Mouse (Mus musculus) Patski (cell line): ENCODE results near the gene Nbeal2. TPM values are rescaled to one million over a fixed set of nuclear protein-coding genes. Genes with fewer than 3 reads are reported as not detected.

Experiments used
- ATAC-seq: fragments of 100-300 bp; one replicate; pipeline ENCODE4 v1.8.0; 2021
- CTCF ChIA-PET: fragments of 350-600 bp; sonication (Branson Sonifier 250); formaldehyde crosslinking; loops from one replicate; lab custom pipeline; 2022; ENCODE audit warnings: inconsistent platforms; lab: Charles Lee
- POLR2A ChIA-PET: fragments of 350-600 bp; sonication (Branson Sonifier 250); formaldehyde crosslinking; loops from one replicate; lab custom pipeline; 2022; ENCODE audit warnings: antibody characterized with exemption, inconsistent platforms; lab: Charles Lee
- DNase-seq: peaks from one replicate; pipeline ENCODE4 v3.0.0-alpha.2; 2011; ENCODE audit warnings: low read depth, low spot score
- H3K27me3 ChIP-seq: fragments of 371-371 bp; one replicate; pipeline ENCODE4 v1.5.1; 2021
- CTCF ChIP-seq: fragments of 100-300 bp; IDR thresholded peaks from one replicate; pipeline ENCODE4 v1.5.1; 2021
- in situ Hi-C: fragments of 300-500 bp; cut with MboI; formaldehyde crosslinking; loops from 3 replicates; pipeline ENCODE4 v1.11.1; 2018; ENCODE audit warnings: low pct_unique_long_range_greater_than_20kb, mixed read lengths
- polyA plus RNA-seq: library from polyadenylated mRNA; unstranded; gene quantifications from one replicate; pipeline ENCODE4 v1.2.3, GENCODE M21; 2021

Gene Nbeal2
- polyA plus RNA-seq, 1 experiment from 2014 or later: 20.0 TPM

DNA sequence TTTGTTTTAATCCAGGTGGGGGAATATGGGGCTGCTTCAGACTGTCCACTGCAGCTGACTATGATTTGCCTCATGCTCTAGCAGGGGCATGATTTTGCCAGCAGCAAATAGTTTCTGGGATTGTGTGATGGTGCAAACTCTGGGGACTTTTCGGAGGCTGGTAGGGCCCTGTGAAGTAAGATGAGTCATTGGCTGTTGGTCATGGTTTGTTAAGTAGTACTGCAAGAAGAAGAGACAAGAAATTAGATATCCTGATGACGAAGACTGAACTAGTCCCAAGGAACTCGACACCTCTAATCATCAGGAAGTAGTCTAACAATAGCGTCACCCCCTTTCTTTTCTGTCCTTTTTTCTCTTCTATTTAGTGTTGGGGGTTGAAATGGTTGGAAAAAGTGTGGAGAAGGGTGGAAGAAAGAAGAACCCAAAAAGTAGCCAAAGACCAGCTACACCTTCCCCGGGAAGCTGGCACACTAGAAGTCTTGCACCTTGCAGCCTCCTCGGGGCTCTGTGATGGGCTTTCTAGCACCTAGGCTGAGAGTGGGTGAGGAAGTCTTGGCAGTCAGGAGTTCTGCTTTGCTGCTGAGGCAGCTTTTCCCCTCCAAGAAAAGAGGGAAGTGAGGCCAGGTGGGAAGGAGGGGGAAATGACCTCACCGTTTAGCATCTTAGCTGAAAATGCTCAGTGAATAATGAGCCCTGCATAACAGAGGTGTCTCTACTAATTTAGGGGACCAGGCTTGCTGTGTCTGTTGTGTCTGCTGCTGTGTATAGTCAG is 27.0 kb upstream of the Nbeal2 start:
- in situ Hi-C loops: no loop called here
- no peak for TF ChIP-seq CTCF
- POLR2A ChIA-PET: interaction anchor here (1.0 kb wide), 1 partner anchor 24 kb away, joined by 3 read pairs; no protein-coding TSS in a partner anchor
- no peaks in the 10 kb centered on the region for H3K27me3 ChIP-seq
- DNase-seq (no peak), ATAC-seq (peak; percentile 19)
- CTCF ChIA-PET: no interaction called here

DNA sequence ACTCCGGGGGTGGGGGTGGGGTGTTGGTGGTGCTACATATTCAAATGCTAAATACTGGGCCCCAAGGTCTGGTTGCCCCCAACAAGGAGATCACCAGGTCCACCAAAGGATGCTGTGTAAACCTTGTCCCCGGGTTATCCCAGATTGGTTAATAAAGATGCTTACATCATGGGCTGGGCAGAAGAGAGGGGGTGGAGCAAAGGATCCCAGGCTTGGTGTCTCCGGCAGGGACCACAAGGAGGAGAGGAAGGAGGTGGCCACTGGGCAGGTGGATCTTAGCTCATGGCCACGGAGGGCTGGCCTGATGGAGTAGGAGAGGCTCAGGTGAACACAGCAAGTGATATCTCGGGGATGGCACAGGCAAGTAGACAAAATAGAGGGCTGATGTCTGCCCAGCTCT is 24.9 kb upstream of the Nbeal2 start:
- DNase-seq (no peak), ATAC-seq (no peak)
- in situ Hi-C loops: no loop called here
- H3K27me3 ChIP-seq: no peaks in the 10 kb centered on the region
- ChIA-PET POLR2A (no interaction called here), CTCF (interaction anchor here (0.9 to 1.5 kb wide), 3 partner anchors 8 to 31 kb away, joined by 3 to 5 read pairs (median 3); no protein-coding TSS in a partner anchor)
- no peak for TF ChIP-seq CTCF

DNA sequence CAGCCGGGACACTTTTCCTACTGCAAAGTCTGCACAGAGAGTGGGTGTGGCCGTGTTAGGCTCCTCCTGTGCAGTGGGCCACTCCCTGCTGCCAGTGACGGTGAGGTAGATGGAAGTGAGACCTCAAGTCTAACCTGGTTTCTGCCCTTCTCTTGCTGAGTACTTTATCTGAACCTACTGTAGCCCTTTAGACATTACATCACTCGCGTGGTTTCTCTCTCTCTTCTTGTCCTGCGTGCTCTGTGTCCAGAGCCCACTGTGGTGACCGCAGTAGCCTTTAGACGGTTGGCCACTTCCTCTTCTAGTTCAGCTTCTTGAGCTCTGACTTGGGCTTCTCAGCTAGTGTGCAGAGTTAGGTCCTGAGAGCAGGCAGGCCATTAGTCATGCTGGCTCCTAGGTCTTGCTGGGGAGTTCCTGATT is 22.5 kb upstream of the Nbeal2 start:
- H3K27me3 ChIP-seq: no peaks in the 10 kb centered on the region
- no peak for ATAC-seq
- in situ Hi-C loops: no loop called here
- ChIA-PET POLR2A (no interaction called here), CTCF (no interaction called here)
- TF ChIP-seq CTCF: no peak
- DNase-seq: no peak

DNA sequence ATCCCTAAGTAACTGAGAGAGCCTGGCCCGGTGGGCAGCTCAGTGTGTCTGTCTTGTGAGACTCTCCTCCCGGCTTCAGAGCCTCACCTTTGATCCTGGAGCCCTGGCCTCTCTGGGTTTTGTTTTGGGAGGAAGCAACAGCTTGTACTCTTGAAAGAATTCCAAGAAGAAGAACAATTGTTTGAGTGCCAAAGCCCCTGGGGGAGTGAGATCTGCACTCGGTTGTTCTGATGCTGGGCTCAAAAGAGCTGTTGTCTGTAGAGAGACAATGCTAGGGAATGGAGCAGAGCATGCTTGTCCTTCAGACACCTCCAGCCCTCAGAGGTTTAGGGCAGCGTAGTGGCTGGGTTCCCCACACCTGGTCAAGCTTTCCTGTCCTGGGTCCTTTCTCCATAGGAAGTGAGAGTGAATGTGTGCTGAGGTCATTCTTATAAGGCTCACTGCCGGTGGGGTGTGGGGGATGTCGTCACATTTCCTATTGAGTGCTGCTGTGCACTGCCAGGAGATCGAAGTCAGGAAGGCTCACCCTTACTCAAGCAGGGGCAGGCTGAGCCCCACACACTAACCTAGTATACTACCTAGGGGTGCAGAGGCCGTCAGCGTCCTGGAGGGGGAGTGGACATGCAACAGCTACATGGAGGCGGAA is 19.3 kb upstream of the Nbeal2 start:
- CTCF ChIA-PET: interaction anchor here (2.9 kb wide), 1 partner anchor 12 kb away, joined by 19 read pairs; no protein-coding TSS in a partner anchor
- in situ Hi-C loops: no loop called here

DNA sequence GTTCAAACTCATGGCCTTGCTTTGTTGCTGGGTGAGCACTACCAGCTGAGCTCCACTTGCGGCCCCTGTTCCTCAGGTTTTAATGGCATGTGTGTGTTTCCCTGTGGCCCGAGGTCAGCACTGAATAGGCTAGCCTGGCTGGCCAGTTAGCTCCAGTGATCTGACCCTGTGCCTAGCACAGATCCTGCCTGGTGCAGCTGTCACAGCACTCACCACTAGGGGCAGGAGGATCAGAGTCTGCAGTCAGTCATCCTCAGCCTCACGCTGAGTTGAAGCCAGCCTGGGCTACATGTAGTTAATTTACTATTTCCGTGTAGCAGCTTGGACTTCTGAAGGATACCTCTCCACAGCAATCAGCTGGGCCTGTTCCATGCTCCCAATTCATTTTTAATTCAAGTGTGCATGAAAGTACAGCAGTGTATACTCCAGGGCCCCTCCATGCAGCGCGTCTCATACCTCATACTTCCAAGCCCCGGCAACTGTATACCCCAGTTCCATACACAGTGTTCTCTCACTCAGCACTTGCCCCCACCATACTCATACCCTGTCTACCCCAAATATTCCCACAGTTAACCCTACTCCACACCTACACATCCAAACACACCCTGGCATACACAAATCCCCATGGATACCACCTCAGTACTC is 18.6 kb upstream of the Nbeal2 start:
- CTCF ChIA-PET: interaction anchor here (2.9 kb wide), 1 partner anchor 13 kb away, joined by 19 read pairs; no protein-coding TSS in a partner anchor
- POLR2A ChIA-PET: interaction anchor here (0.5 to 1.0 kb wide), 2 partner anchors 12 to 121 kb away, joined by 3 read pairs; no protein-coding TSS in a partner anchor
- no peaks in the 10 kb centered on the region for H3K27me3 ChIP-seq
- ATAC-seq: peak; percentile 74
- no peak for DNase-seq
- no peak for TF ChIP-seq CTCF
- in situ Hi-C loops: no loop called here

More for the DNA sequence above, 19.3 kb upstream of the Nbeal2 start:
- DNase-seq (no peak), ATAC-seq (no peak)
- no peaks in the 10 kb centered on the region for H3K27me3 ChIP-seq
- POLR2A ChIA-PET: interaction anchor here (0.5 kb wide), 1 partner anchor 122 kb away, joined by 3 read pairs; no protein-coding TSS in a partner anchor
- TF ChIP-seq CTCF: no peak

DNA sequence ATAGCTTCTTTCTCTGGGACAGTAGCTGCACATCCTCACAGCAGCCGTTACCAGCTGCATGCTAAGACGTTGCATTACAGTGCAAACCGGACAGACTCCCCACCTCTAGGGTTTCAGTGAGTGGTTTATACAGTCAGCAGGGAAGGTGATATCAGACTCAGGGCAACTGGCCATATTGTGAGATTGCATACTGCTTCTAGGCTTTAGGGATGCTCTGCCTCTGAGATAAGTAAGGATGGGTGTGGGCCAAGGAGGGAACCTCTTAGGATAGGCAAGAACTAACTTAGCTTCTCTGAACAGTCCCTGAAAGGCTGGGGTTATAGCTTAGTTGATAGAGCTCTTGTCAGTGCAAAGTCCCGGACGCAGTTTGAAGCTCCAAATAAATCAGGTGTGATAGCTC is 15.8 kb upstream of the Nbeal2 start:
- POLR2A ChIA-PET: no interaction called here
- in situ Hi-C loops: no loop called here

DNA sequence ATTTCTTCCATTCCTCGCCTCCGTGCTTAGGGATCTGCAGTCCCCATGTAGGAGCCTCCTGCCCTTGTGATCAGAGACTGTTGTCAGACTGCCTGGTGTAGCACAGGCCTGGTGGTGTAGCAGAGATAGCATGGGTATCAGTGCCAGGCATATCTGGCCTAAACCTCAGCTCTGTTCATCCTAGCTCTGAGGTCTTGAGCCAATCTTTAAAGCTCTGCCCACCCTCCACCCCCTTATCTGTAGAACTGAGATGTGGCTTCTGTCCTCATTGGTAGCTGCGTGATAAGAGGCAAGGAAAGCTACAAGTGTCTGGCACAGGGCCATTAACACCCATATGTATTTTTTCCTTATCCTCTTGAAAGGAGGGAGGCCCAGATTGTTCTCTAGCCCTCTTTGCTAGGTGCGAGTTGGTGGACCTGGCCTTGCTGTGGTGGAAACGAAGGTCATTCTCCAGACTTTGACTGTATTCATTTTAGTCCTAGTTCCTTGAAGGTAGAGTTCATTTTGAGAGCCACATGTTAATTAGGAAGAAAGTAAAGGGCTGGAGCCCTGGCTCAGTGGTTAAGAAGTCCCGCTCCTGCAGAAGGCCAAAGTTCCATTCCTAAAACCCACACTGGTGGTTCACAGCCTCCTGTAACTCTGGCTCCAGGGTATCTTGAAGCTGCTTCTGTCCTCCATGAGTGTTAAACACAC is 14.8 kb upstream of the Nbeal2 start:
- ChIA-PET POLR2A (no interaction called here), CTCF (interaction anchor here (1.2 kb wide), 1 partner anchor 11 kb away, joined by 3 read pairs; no protein-coding TSS in a partner anchor)
- in situ Hi-C loops: no loop called here
- no peaks in the 10 kb centered on the region for H3K27me3 ChIP-seq
- ATAC-seq (no peak), DNase-seq (no peak)
- TF ChIP-seq CTCF: no peak

More for the DNA sequence above, 15.8 kb upstream of the Nbeal2 start:
- ATAC-seq (no peak), DNase-seq (no peak)
- CTCF ChIA-PET: interaction anchor here (1.2 kb wide), 2 partner anchors 9 to 12 kb away, joined by 3 to 5 read pairs; no protein-coding TSS in a partner anchor
- TF ChIP-seq CTCF: no peak
- H3K27me3 ChIP-seq: no peaks in the 10 kb centered on the region

DNA sequence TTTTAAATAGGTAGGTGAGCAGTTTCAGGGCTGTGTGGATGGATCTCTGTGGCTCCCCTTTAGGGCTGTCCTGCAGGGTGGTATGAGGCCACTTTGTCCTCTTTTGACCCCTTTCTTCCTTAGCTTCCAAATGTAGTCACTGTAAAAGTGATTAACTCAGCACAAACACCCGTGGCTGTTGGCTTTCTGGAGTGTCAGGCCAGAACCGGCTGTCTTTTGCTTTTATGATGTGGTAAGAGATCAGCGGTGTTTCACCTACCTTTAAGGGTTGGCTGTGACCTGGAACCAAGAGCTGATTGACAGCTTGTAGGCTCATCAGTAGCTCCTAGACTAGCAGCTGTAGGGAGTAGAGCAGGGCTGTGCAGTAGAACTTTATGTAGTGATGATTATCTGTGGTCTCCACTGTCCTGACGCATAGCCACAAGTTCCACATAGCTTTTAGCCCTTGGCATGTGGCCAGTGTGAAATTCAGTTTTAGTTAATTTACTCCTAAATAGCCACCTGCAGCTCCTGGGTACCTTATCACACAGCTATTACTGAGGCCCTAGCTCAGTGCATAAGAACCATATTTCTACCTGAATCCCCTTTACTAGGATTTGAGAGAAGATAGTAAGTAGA is 13.4 kb upstream of the Nbeal2 start:
- ATAC-seq: no peak
- ChIA-PET POLR2A (no interaction called here), CTCF (interaction anchor here (1.6 kb wide), 1 partner anchor 9 kb away, joined by 4 read pairs; no protein-coding TSS in a partner anchor)
- in situ Hi-C loops: no loop called here
- TF ChIP-seq CTCF: no peak
- no peaks in the 10 kb centered on the region for H3K27me3 ChIP-seq
- no peak for DNase-seq

DNA sequence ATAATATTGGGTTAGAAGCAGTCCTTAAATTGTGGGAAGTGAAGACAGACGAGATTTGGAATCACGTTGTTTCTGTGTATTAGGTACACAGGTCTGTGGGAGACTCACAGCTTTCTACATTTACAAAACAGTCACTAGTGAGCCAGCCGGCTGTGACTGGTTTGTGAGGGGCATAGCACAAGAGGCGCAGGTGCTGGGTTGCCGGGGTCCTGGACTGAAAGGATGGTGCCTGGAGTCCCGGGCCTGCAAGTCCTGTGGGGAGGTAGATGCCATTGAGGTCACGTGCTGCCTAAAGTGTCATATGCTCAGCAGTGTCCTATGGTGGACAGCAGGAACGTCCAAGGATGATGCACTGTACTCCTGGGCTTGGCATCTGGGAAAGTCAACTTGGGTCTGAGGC is 12.4 kb upstream of the Nbeal2 start:
- DNase-seq (no peak), ATAC-seq (no peak)
- no peaks in the 10 kb centered on the region for H3K27me3 ChIP-seq
- TF ChIP-seq CTCF: no peak
- in situ Hi-C loops: no loop called here
- ChIA-PET POLR2A (no interaction called here), CTCF (interaction anchor here (1.6 kb wide), 1 partner anchor 8 kb away, joined by 4 read pairs; no protein-coding TSS in a partner anchor)

DNA sequence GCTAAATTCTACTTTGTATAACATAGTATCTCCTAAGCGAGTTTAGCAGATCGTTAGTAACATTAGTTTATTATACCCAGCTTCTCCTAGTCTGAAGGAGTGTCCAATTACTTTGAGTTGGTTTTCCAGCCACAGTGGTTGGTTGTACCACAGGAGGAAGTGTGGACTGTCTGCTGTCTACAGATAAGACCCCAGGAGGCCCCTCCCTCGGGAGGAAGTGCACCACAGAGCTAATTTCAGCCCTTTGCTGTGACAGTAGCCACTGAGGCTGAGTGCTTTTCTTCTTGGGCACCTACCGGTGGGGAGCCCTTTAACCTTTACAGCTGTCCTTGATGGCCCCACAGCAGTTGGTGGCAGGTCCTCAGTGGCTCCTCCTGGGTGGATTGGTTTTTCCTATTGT is 12.0 kb upstream of the Nbeal2 start:
- in situ Hi-C loops: no loop called here
- ChIA-PET CTCF (no interaction called here), POLR2A (no interaction called here)
- no peak for ATAC-seq
- no peak for TF ChIP-seq CTCF
- H3K27me3 ChIP-seq: no peaks in the 10 kb centered on the region
- DNase-seq: no peak
